In genomic region chr6:83395544-83396229, GRCm38 (mm10) we compare ENCODE assay signal across 15 mouse cellular contexts. TPM values are rescaled to one million over a fixed set of nuclear protein-coding genes. Genes with fewer than 3 reads are reported as not detected.
DNase-seq lines count a peak whose midpoint lies in the region; ATAC-seq and TF ChIP-seq lines count a peak whose summit lies in the region.
"Had no signal": no experiment of that assay in that cellular context is flagged by ENCODE, and none has a peak within 500 bp of the region (broad histone marks: within the 10 kb centered on the region; RNA-seq: fewer than 3 reads in every experiment).

No protein-coding gene starts in this region.

- no peak overlapping the region for H3K4me3 ChIP-seq in bone marrow, adult 2 months (replicated peaks; ENCODE audit: control insufficient read depth, low read depth, low read length)
- H3K4me3 ChIP-seq in forebrain, postnatal 0 days (ENCODE audit: low read depth, low read length) = no peak overlapping the region
- H3K4me3 ChIP-seq: hindbrain, embryonic 13.5 days; midbrain, embryonic 10.5 days; neural tube, embryonic 13.5 days had no signal

- ATAC-seq in frontal cortex, adult (ENCODE audit: low TSS enrichment) = peak; percentile 38; the same call in 1 of the 2 replicates
- ATAC-seq in megakaryocyte progenitor cell, adult 5-6 weeks (replicated peaks; ENCODE audit: poor library complexity) = peak; percentile 93
- no peak for ATAC-seq in cerebellum, adult (ENCODE audit: insufficient number of reproducible peaks, low FRiP score, low TSS enrichment)
- no peak for ATAC-seq in forebrain, postnatal 0 days
- ATAC-seq: forebrain, embryonic 14.5 days; intestine, embryonic 16.5 days had no signal

- peaks cover 33% of the 10 kb centered on the region for H3K36me3 ChIP-seq in forebrain, postnatal 0 days (ENCODE audit: insufficient read depth)

- TF ChIP-seq CTCF in bone marrow, adult 2 months (IDR thresholded peaks at IDR 0.05; ENCODE audit: control insufficient read depth, insufficient read depth, low read length) = peak; percentile 29; the same call in 1 of the 2 replicates
- no peak for TF ChIP-seq CTCF in forebrain, postnatal 0 days (IDR thresholded peaks at IDR 0.05; ENCODE audit: low read depth)

- no peak for DNase-seq in frontal cortex, postnatal 10 days (ENCODE audit: low spot score in 2 of 2)
- peak; percentile 76 for DNase-seq in liver
- DNase-seq in forebrain, postnatal 0 days = no peak
- no peak for DNase-seq in kidney, postnatal 4 days
- DNase-seq: cerebellum, adult 18-20 months; thymus, adult 18-20 months had no signal

- H3K27ac ChIP-seq in bone marrow, adult 2 months (ENCODE audit: control insufficient read depth, insufficient read depth, low read depth, low read length, poor library complexity) = 0 out of 2 replicates have a peak overlapping the region, but pooled peaks have one; percentile 30
- no peak overlapping the region for H3K27ac ChIP-seq in forebrain, postnatal 0 days (ENCODE audit: low read depth, low read length)
- H3K27ac ChIP-seq: hindbrain, embryonic 13.5 days; midbrain, embryonic 10.5 days; neural tube, embryonic 13.5 days had no signal

- no peak overlapping the region for H3K4me2 ChIP-seq in forebrain, postnatal 0 days (ENCODE audit: low read depth)
- H3K4me2 ChIP-seq: hindbrain, embryonic 13.5 days; neural tube, embryonic 13.5 days had no signal

- H3K27me3 ChIP-seq in forebrain, postnatal 0 days (ENCODE audit: insufficient read depth, low read length) = no peaks in the 10 kb centered on the region
- H3K27me3 ChIP-seq: hindbrain, embryonic 13.5 days; neural tube, embryonic 13.5 days had no signal

- 74% methylated on average over 15 of the region's 15 CpGs for WGBS in bone marrow, adult 2 months
- 92% methylated on average over 15 of the region's 15 CpGs for WGBS in forebrain, postnatal 0 days

- no peak overlapping the region for H3K9ac ChIP-seq in forebrain, postnatal 0 days
- H3K9ac ChIP-seq: hindbrain, embryonic 13.5 days; neural tube, embryonic 13.5 days had no signal

- TF ChIP-seq POLR2A in bone marrow, adult 2 months (IDR thresholded peaks at IDR 0.05; ENCODE audit: borderline replicate concordance, control insufficient read depth, low read depth, low read length) = no peak

- peaks cover 2% of the 10 kb centered on the region; the same call in 1 of the 2 replicates for H3K4me1 ChIP-seq in bone marrow, adult 2 months (ENCODE audit: control insufficient read depth, insufficient read depth, low read length)
- H3K4me1 ChIP-seq in forebrain, postnatal 0 days (ENCODE audit: insufficient read depth) = no peaks in the 10 kb centered on the region; the same call in 1 of the 2 replicates
- H3K4me1 ChIP-seq: midbrain, embryonic 10.5 days had no signal

- no peaks in the 10 kb centered on the region for H3K9me3 ChIP-seq in forebrain, postnatal 0 days (ENCODE audit: low read length)
- H3K9me3 ChIP-seq: hindbrain, embryonic 13.5 days; midbrain, embryonic 10.5 days; neural tube, embryonic 13.5 days had no signal

RNA-seq across cellular contexts. Expression of gene Bola3, which starts 46.7 kb away (rescaled TPM):
- polyA plus RNA-seq in bone marrow, adult 2 months (2011; ENCODE audit: insufficient read depth, insufficient read length, low replicate concordance, missing spikeins) = 128 and 170 TPM in 2 replicates
- total RNA-seq in megakaryocyte progenitor cell, adult 5-6 weeks (2015) = 81.1 and 95.2 TPM in 2 replicates
- total RNA-seq in megakaryocyte progenitor cell, adult 5-6 weeks (2017) = 62.6 and 70.8 TPM in 2 replicates
- 6.6 and 7.7 TPM in 2 replicates for total RNA-seq in forebrain, postnatal 0 days (2014; rRNA removed)
- 50.2 and 55.7 TPM in 2 replicates for polyA plus RNA-seq in forebrain, postnatal 0 days (2015; fragmentation: Nextera tagmentation; extraction: Ambion mirVana)

Comparison
In these comparisons a context has a peak if more than half of its experiments do, and no peak if none do; other contexts are left out.
1. ATAC-seq: peak in frontal cortex, adult (single experiment) and megakaryocyte progenitor cell, adult 5-6 weeks (single experiment); none in cerebellum, adult (single experiment) and forebrain, postnatal 0 days (single experiment).